Mouse (Mus musculus) heart, adult 2 months (tissue): ENCODE measurements around the gene Cd86. TPM values are rescaled to one million over a fixed set of nuclear protein-coding genes. Genes with fewer than 3 reads are reported as not detected.

ENCODE experiments used
- DNase-seq, 2 experiments: peaks; one replicate each; pipeline ENCODE4 v3.0.0; 2021
- H3K27ac ChIP-seq: fragments of 200-600 bp; 2 replicates; pipeline ENCODE4 v1.8.1; 2022
- H3K27me3 ChIP-seq: fragments of 200-500 bp; 2 replicates; pipeline ENCODE4 v1.6.1; 2012; ENCODE audit warnings: mild to moderate bottlenecking, low read length, inconsistent platforms, mixed read lengths; ENCODE audit not compliant: control insufficient read depth, insufficient read depth
- H3K36me3 ChIP-seq: fragments of 200-500 bp; 2 replicates; pipeline ENCODE4 v1.6.1; 2012; ENCODE audit warnings: low read length, inconsistent platforms; ENCODE audit not compliant: control insufficient read depth, insufficient read depth
- H3K4me1 ChIP-seq: fragments of 200-500 bp; 2 replicates; pipeline ENCODE4 v1.6.1; 2011; ENCODE audit warnings: low read length; ENCODE audit not compliant: control insufficient read depth, insufficient read depth
- H3K4me3 ChIP-seq: fragments of 200-600 bp; 2 replicates; pipeline ENCODE4 v1.8.1; 2022
- H3K79me2 ChIP-seq: fragments of 200-500 bp; replicated peaks from 2 replicates; pipeline ENCODE4 v1.6.1; 2012; ENCODE audit warnings: mild to moderate bottlenecking, inconsistent platforms, low read length, moderate library complexity, mixed read lengths; ENCODE audit not compliant: control insufficient read depth, insufficient read depth
- H3K9ac ChIP-seq: fragments of 200-500 bp; 2 replicates; pipeline ENCODE4 v1.6.1; 2012; ENCODE audit warnings: low read depth, mild to moderate bottlenecking, control low read depth, inconsistent platforms, low read length, mixed read lengths
- CTCF ChIP-seq: fragments of 200-600 bp; IDR thresholded peaks from 2 replicates; pipeline ENCODE4 v1.8.1; 2022; ENCODE audit warnings: antibody characterized with exemption, mild to moderate bottlenecking, moderate library complexity
- EP300 ChIP-seq: fragments of 200-500 bp; IDR thresholded peaks from 2 replicates; pipeline ENCODE4 v1.6.1; 2011; ENCODE audit warnings: low read depth, low read length, control low read depth; ENCODE audit not compliant: insufficient read depth
- POLR2A ChIP-seq: fragments of 200-500 bp; IDR thresholded peaks from 2 replicates; pipeline ENCODE4 v1.6.1; 2011; ENCODE audit warnings: mild to moderate bottlenecking, low read depth, low read length, control low read depth; ENCODE audit not compliant: insufficient read depth
- WGBS: fragments of 180-500 bp; shearing (Covaris S2); methylation state at CpG from one replicate; pipeline ENCODE4 v1.1.7; 2018; 5-methylcytosine and 5-hydroxymethylcytosine counted together
- intact Hi-C: fragments of 180-260 bp; cut with DNase I; formaldehyde crosslinking; loops from one replicate; pipeline ENCODE4 v1.15.1; 2025
- polyA plus RNA-seq: library from polyadenylated mRNA; depleted of rRNA; stranded (reverse); fragments of >200 nt; gene quantifications from 2 replicates; pipeline ENCODE4 v1.2.3, GENCODE M21; 2012; rRNA removed
- total RNA-seq, 2 experiments: library from RNA; stranded (reverse); gene quantifications; 2 replicates each; pipeline ENCODE4 v1.2.3; 2021

Gene Cd86
- total and polyA plus RNA-seq, 3 experiments: 1.00 to 1.4 (median 1.1) TPM

DNA sequence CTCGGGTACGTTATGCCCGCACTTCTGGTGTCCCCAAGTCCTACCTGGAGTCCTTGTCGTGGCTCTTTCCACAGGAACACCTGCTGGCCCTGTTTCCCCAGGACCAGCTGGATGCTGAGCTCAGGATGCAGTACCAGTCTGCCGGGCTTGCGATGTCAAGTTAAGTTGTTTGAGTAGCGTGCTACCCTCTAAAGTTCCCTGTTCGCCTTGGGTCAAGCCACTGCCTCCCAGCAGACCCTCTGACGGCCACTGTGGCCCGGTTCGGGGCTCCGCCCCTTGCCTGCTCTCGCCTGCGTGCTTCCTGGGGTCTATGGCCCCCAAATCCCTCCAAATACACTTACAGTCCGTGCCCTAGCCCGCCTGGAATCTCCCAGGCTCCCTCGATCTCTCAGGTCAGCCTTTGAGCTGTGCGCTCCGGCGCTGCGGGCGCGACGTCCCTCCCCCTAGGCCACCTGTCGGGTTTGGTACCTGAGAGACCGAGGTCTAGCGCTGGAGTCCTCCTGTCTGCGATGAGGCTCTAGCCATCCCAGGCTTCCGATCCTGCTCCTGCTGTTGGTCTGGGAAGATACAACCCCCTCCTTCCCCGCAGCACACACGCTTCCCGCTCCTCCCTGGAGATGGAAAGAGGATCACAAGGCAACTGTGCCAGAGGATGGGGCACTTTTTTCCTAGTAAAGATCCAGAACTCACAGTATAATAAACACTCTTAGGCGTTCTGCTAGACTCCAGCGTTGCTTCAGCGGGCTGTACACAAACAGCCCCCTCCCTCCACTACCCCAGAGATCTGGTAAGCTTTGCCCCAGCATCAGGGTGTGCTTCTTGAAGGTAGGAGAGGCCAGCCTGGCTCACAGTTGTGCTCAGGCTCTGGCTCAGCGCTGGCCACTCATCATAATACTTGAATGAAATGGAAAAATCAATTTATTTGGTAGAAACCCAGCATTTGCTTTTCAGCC lies 104.2 kb downstream of the Cd86 start, which contains the start of gene Casr:
Gene Casr, minus strand, starts transcription at position 756 of the 953 bp plus-strand sequence.
- 4% methylated on average over 36 of the region's 36 CpGs for WGBS
- Histone ChIP-seq H3K79me2 (no peaks in the 10 kb centered on the region), H3K27ac (no peak within 1 kb of the TSS), H3K4me1 (no peaks in the 10 kb centered on the region), H3K36me3 (no peaks in the 10 kb centered on the region), H3K27me3 (peaks cover 4% of the 10 kb centered on the region; the same call in 1 of the 2 replicates), H3K4me3 (no peak within 1 kb of the TSS), H3K9ac (no peak within 1 kb of the TSS)
- TF ChIP-seq CTCF (no peak), EP300 (no peak), POLR2A (no peak)
- no peak for DNase-seq
- intact Hi-C loops: no loop called here

DNA sequence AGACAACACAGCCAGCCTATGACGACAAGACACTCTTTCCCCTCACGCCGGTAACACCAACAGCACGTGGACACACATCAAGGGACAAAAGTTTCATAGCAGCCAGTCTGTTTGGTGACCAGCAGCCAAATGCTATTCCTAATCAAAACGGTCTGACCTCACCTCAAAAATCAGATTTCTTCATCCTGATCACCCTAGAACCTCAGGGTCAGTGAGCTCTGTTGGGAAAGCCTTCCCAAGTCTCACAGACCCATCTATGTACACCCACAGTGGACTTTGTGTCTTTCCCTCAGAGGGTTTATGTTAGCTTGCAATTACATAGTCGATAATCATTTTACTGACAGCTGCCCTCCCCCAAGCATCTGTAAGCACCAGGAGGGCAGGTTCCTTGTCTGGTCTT lies 106.3 kb downstream of the Cd86 start:
- H3K9ac ChIP-seq: no peak overlapping the region
- TF ChIP-seq EP300: no peak
- no peak for TF ChIP-seq CTCF
- no peak for TF ChIP-seq POLR2A
- H3K27ac ChIP-seq: no peak overlapping the region
- H3K36me3 ChIP-seq: no peaks in the 10 kb centered on the region
- no peak for DNase-seq
- H3K27me3 ChIP-seq: peaks cover 4% of the 10 kb centered on the region; the same call in 1 of the 2 replicates
- 84% methylated on average over 6 of the region's 6 CpGs for WGBS
- H3K4me3 ChIP-seq: no peak overlapping the region
- H3K79me2 ChIP-seq: no peaks in the 10 kb centered on the region
- no peaks in the 10 kb centered on the region for H3K4me1 ChIP-seq
- intact Hi-C loops: no loop called here

DNA sequence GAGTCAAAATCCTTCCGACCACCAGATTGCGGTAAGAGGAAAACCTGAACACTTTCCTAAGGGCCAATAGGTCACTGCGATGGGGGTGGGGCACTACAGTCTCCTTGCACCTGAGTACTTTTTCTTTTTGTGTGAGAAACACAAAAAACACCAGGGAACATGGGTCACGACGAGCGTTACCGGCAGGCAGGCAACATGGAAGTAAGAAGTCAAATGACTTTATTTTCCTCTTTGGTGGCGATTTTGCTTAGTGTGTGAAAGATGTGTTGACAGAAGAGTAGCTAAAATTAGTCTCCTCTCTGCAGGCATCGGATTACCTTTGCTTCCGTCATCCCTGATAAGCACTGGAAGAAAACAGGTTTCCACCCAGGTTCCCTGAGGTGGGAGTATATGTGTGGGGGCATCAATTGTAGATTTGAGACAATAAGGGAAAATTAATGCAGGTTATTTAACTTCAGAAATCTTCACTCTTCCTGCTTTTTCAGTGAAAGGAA lies 110.2 kb downstream of the Cd86 start:
- 42% methylated on average over 10 of the region's 10 CpGs for WGBS
- H3K79me2 ChIP-seq: no peaks in the 10 kb centered on the region
- H3K9ac ChIP-seq: no peak overlapping the region
- TF ChIP-seq EP300: no peak
- no peak for TF ChIP-seq CTCF
- TF ChIP-seq POLR2A: peak; percentile 59
- no peaks in the 10 kb centered on the region for H3K4me1 ChIP-seq
- H3K27me3 ChIP-seq: no peaks in the 10 kb centered on the region
- intact Hi-C loops: no loop called here
- no peaks in the 10 kb centered on the region for H3K36me3 ChIP-seq
- no peak for DNase-seq
- H3K4me3 ChIP-seq: 0 out of 2 replicates have a peak overlapping the region, but pooled peaks have one; percentile 20
- H3K27ac ChIP-seq: peak overlapping the region; percentile 90

Other genes starting within 250 kb of the Cd86 start
- gene Stfa3, start 210.7 kb downstream of the Cd86 start, total RNA-seq: not detected
- not detected in 2 replicates for gene Stfa3, start 210.7 kb downstream of the Cd86 start, polyA plus RNA-seq
- gene Casr, start 103.9 kb downstream of the Cd86 start, total RNA-seq: under 1 TPM in 1 of 2 experiments, not detected in 1; 0.05 TPM
- not detected in 2 replicates for gene Casr, start 103.9 kb downstream of the Cd86 start, polyA plus RNA-seq
- gene Ildr1, start 27.9 kb upstream of the Cd86 start, total RNA-seq: not detected
- 0.06 and 0.86 TPM in 2 replicates for gene Ildr1, start 27.9 kb upstream of the Cd86 start, polyA plus RNA-seq
- gene Slc15a2, start 118.9 kb upstream of the Cd86 start, total RNA-seq: 1 to 10 TPM; 1.6 to 2.2 TPM
- 3.3 and 4.7 TPM in 2 replicates for gene Slc15a2, start 118.9 kb upstream of the Cd86 start, polyA plus RNA-seq
- 10 to 100 TPM; 12.1 to 14.1 TPM for gene Iqcb1, start 162.3 kb upstream of the Cd86 start, total RNA-seq
- gene Iqcb1, start 162.3 kb upstream of the Cd86 start, polyA plus RNA-seq: 3.8 and 5.8 TPM in 2 replicates
- gene Eaf2, start 208.9 kb upstream of the Cd86 start, total RNA-seq: 1 to 10 TPM; 1.1 TPM
- gene Eaf2, start 208.9 kb upstream of the Cd86 start, polyA plus RNA-seq: 0.23 and 0.85 TPM in 2 replicates
- gene Golgb1, start 209.1 kb upstream of the Cd86 start, total RNA-seq: 10 to 100 TPM; 41.6 to 52.1 TPM
- 27.7 and 39.9 TPM in 2 replicates for gene Golgb1, start 209.1 kb upstream of the Cd86 start, polyA plus RNA-seq